Mouse (Mus musculus): ENCODE measurements around the gene Fam168a. TPM values are rescaled to one million over a fixed set of nuclear protein-coding genes. Genes with fewer than 3 reads are reported as not detected.
"Not testable (repeated sequence)": the region's sequence is repeated elsewhere in the genome, so short reads cannot be mapped to it uniquely, and the experiment has no call there.

Gene Fam168a
- total and polyA plus RNA-seq, 3 experiments, result 52.4 to 123 (median 81.2) TPM

GRCm38 (mm10) chr7:100842175-100842574, 135.7 kb downstream of the Fam168a start:
- no peak for DNase-seq

GRCm38 (mm10) chr7:100843866-100844265, 137.4 kb downstream of the Fam168a start:
- no peak for DNase-seq

- no peak for DNase-seq
These were observed 138.1 kb downstream of the Fam168a start for GRCm38 (mm10) chr7:100844385-100845025.

- DNase-seq, result no peak
These were observed 138.6 kb downstream of the Fam168a start for GRCm38 (mm10) chr7:100845026-100845400.

- no peak for DNase-seq
These were observed 139.0 kb downstream of the Fam168a start for GRCm38 (mm10) chr7:100845412-100845811.

- not testable (repeated sequence) for DNase-seq
These were observed 139.6 kb downstream of the Fam168a start for GRCm38 (mm10) chr7:100846033-100846432.

- DNase-seq, result no peak
These were observed 140.7 kb downstream of the Fam168a start for GRCm38 (mm10) chr7:100847131-100847530.

GRCm38 (mm10) chr7:100848744-100849143, 142.3 kb downstream of the Fam168a start:
- peak; percentile 77 for DNase-seq

- DNase-seq, result no peak
These were observed 143.1 kb downstream of the Fam168a start for GRCm38 (mm10) chr7:100849508-100849907.

- no peak for DNase-seq
These were observed 145.3 kb downstream of the Fam168a start for GRCm38 (mm10) chr7:100851481-100852356.

- no peak for DNase-seq
These were observed 147.0 kb downstream of the Fam168a start for GRCm38 (mm10) chr7:100853396-100853795.

- DNase-seq, result no peak
These were observed 147.8 kb downstream of the Fam168a start for GRCm38 (mm10) chr7:100854137-100854814.

GRCm38 (mm10) chr7:100854861-100855260, 148.4 kb downstream of the Fam168a start:
- DNase-seq, result no peak

- no peak for DNase-seq
These were observed 148.9 kb downstream of the Fam168a start for GRCm38 (mm10) chr7:100855300-100855699.

GRCm38 (mm10) chr7:100855795-100856573, 149.5 kb downstream of the Fam168a start:
- no peak for DNase-seq

- no peak for DNase-seq
These were observed 154.0 kb downstream of the Fam168a start for GRCm38 (mm10) chr7:100860450-100860849.

- no peak for DNase-seq
These were observed 154.8 kb downstream of the Fam168a start for GRCm38 (mm10) chr7:100861209-100861608.

GRCm38 (mm10) chr7:100862353-100862752, 155.9 kb downstream of the Fam168a start:
- DNase-seq, result no peak

- DNase-seq, result peak; percentile 95
These were observed 156.6 kb downstream of the Fam168a start, which contains the start of gene Relt for GRCm38 (mm10) chr7:100862828-100863638. TSS of gene Relt (minus strand) at chr7:100863446.

- peak; percentile 59 for DNase-seq
These were observed 160.2 kb downstream of the Fam168a start for GRCm38 (mm10) chr7:100866675-100867074.

GRCm38 (mm10) chr7:100867561-100867960, 161.1 kb downstream of the Fam168a start:
- no peak for DNase-seq
